Mouse (Mus musculus) bone marrow, adult 2 months (tissue): ENCODE measurements around the gene Fgfr2. TPM values are rescaled to one million over a fixed set of nuclear protein-coding genes. Genes with fewer than 3 reads are reported as not detected.

Source experiments
- H3K27ac ChIP-seq: fragments of 200-500 bp; 2 replicates; pipeline ENCODE4 v1.5.1; 2012; ENCODE audit warnings: low read depth, mild to moderate bottlenecking, control low read depth, inconsistent platforms, low read length; ENCODE audit not compliant: control insufficient read depth, poor library complexity, insufficient read depth
- H3K4me1 ChIP-seq: fragments of 200-500 bp; 2 replicates; pipeline ENCODE4 v1.6.1; 2011; ENCODE audit warnings: low read length; ENCODE audit not compliant: control insufficient read depth, insufficient read depth
- H3K4me3 ChIP-seq: fragments of 200-500 bp; replicated peaks from 2 replicates; pipeline ENCODE3; 2011; ENCODE audit warnings: mild to moderate bottlenecking, low read depth, low read length, control low read depth; ENCODE audit not compliant: control insufficient read depth
- CTCF ChIP-seq: fragments of 200-500 bp; IDR thresholded peaks from 2 replicates; pipeline ENCODE4 v1.5.1; 2011; ENCODE audit warnings: low read length, control low read depth; ENCODE audit not compliant: control insufficient read depth, insufficient read depth
- POLR2A ChIP-seq: fragments of 200-500 bp; IDR thresholded peaks from 2 replicates; pipeline ENCODE4 v1.6.1; 2011; ENCODE audit warnings: low read depth, mild to moderate bottlenecking, control low read depth, low read length, borderline replicate concordance; ENCODE audit not compliant: control insufficient read depth
- WGBS: fragments of 180-500 bp; shearing (Covaris S2); methylation state at CpG from one replicate; pipeline ENCODE4 v1.1.7; 2018; 5-methylcytosine and 5-hydroxymethylcytosine counted together
- polyA plus RNA-seq: library from polyadenylated mRNA; stranded (reverse); fragments of >200 nt; gene quantifications from 2 replicates; pipeline ENCODE4 v1.2.4, GENCODE M21; 2011; ENCODE audit warnings: low replicate concordance; ENCODE audit not compliant: missing spikeins, insufficient read depth, insufficient read length

The Fgfr2 gene
- polyA plus RNA-seq, 1 experiment, result 8.2 TPM

GRCm38 (mm10) chr7:132365703-132366384 lies 757.3 kb downstream of the Fgfr2 start:
- 9% methylated on average over 5 of the region's 5 CpGs for WGBS
- Histone ChIP-seq H3K4me3 (peak overlapping the region; percentile 52), H3K27ac (peak overlapping the region; percentile 46; the same call in 1 of the 2 replicates), H3K4me1 (peaks cover 12% of the 10 kb centered on the region)
- TF ChIP-seq CTCF, result no peak
- no peak for TF ChIP-seq POLR2A

- TF ChIP-seq CTCF (no peak), POLR2A (no peak)
- WGBS, result 30% methylated on average over 5 of the region's 5 CpGs
- H3K4me1 ChIP-seq, result peaks cover 14% of the 10 kb centered on the region
- H3K27ac ChIP-seq, result peak overlapping the region; percentile 46; the same call in 1 of the 2 replicates
- peak overlapping the region; percentile 52 for H3K4me3 ChIP-seq
Observed at GRCm38 (mm10) chr7:132365111-132365510, 758.0 kb downstream of the Fgfr2 start.

GRCm38 (mm10) chr7:132364506-132364905 lies 758.6 kb downstream of the Fgfr2 start:
- peak overlapping the region; percentile 53 for H3K4me3 ChIP-seq
- H3K27ac ChIP-seq, result peak overlapping the region; percentile 42
- no peak for TF ChIP-seq POLR2A
- TF ChIP-seq CTCF, result no peak
- H3K4me1 ChIP-seq, result peaks cover 14% of the 10 kb centered on the region
- WGBS, result 23% methylated on average over 5 of the region's 5 CpGs

- peaks cover 22% of the 10 kb centered on the region for H3K4me1 ChIP-seq
- WGBS, result 27% methylated on average over 4 of the region's 4 CpGs
- H3K4me3 ChIP-seq, result no peak overlapping the region
- H3K27ac ChIP-seq, result no peak overlapping the region
- TF ChIP-seq POLR2A (no peak), CTCF (no peak)
Observed at GRCm38 (mm10) chr7:132360336-132360735, 762.8 kb downstream of the Fgfr2 start.

- TF ChIP-seq POLR2A (no peak), CTCF (no peak)
- H3K27ac ChIP-seq, result peak overlapping the region; percentile 76
- H3K4me1 ChIP-seq, result peaks cover 15% of the 10 kb centered on the region
- WGBS, result 4% methylated on average over 4 of the region's 4 CpGs
- H3K4me3 ChIP-seq, result no peak overlapping the region
Observed at GRCm38 (mm10) chr7:132358709-132359108, 764.4 kb downstream of the Fgfr2 start.

GRCm38 (mm10) chr7:132358250-132358649 lies 764.9 kb downstream of the Fgfr2 start:
- Histone ChIP-seq H3K27ac (peak overlapping the region; percentile 76), H3K4me1 (peaks cover 15% of the 10 kb centered on the region), H3K4me3 (no peak overlapping the region)
- 38% methylated on average over 3 of the region's 3 CpGs for WGBS
- TF ChIP-seq CTCF (no peak), POLR2A (no peak)

- TF ChIP-seq POLR2A (no peak), CTCF (no peak)
- Histone ChIP-seq H3K4me1 (peaks cover 15% of the 10 kb centered on the region), H3K4me3 (no peak overlapping the region), H3K27ac (no peak overlapping the region)
- 75% methylated on average over 3 of the region's 3 CpGs for WGBS
Observed at GRCm38 (mm10) chr7:132357841-132358237, 765.3 kb downstream of the Fgfr2 start.

GRCm38 (mm10) chr7:132356881-132357840 lies 766.0 kb downstream of the Fgfr2 start:
- H3K4me3 ChIP-seq, result no peak overlapping the region
- H3K4me1 ChIP-seq, result peaks cover 15% of the 10 kb centered on the region
- TF ChIP-seq POLR2A (no peak), CTCF (no peak)
- 60% methylated on average over 10 of the region's 10 CpGs for WGBS
- H3K27ac ChIP-seq, result peak overlapping the region; percentile 74
